Mouse (Mus musculus): Measurements from ENCODE around the gene Rcor1. TPM values are rescaled to one million over a fixed set of nuclear protein-coding genes. Genes with fewer than 3 reads are reported as not detected.

Rcor1 gene
- total and polyA plus RNA-seq, 3 experiments: 6.5 to 16.1 (median 8.3) TPM

GRCm38 (mm10) chr12:111122332-111122852 lies 83.2 kb downstream of the Rcor1 start:
- H3K4me1 ChIP-seq (ENCODE audit: control insufficient read depth in 1 of 2, insufficient read depth in 2 of 2): peaks cover 0 to 4% of the 10 kb centered on the region in 2 experiments; a peak in 1 of 4 replicates
- TF ChIP-seq ZC3H11A (IDR thresholded peaks at IDR 0.05; ENCODE audit: low read depth, low read length) (no peak), UBTF (IDR thresholded peaks at IDR 0.05; ENCODE audit: low read depth, low read length) (no peak), JUND (conservative IDR thresholded peaks at IDR 0.05; ENCODE audit: low read depth, low read length) (no peak), SIN3A (IDR thresholded peaks at IDR 0.05; ENCODE audit: low read length) (no peak), NELFE (IDR thresholded peaks at IDR 0.05; ENCODE audit: low read depth, low read length) (peak; percentile 15; the same call in 1 of the 2 replicates), KAT2A (IDR thresholded peaks at IDR 0.05; ENCODE audit: insufficient replicate concordance, low read length) (no peak), TCF12 (IDR thresholded peaks at IDR 0.05; ENCODE audit: low read depth, low read length) (no peak), RAD21 (IDR thresholded peaks at IDR 0.05; ENCODE audit: low read depth, low read length) (peak; percentile 43), GABPA (IDR thresholded peaks at IDR 0.05; ENCODE audit: insufficient replicate concordance, low read depth, low read length) (no peak), ZNF384 (IDR thresholded peaks at IDR 0.05; ENCODE audit: low read depth, low read length) (no peak), CHD2 (IDR thresholded peaks at IDR 0.05; ENCODE audit: low read length) (no peak), EP300 (IDR thresholded peaks at IDR 0.05; ENCODE audit: low read length) (no peak), MYC (IDR thresholded peaks at IDR 0.05; ENCODE audit: low read depth, low read length) (no peak), HCFC1 (IDR thresholded peaks at IDR 0.05; ENCODE audit: low read depth, low read length) (no peak), CHD1 (IDR thresholded peaks at IDR 0.05; ENCODE audit: low read depth, low read length) (no peak), ETS1 (conservative IDR thresholded peaks at IDR 0.05; ENCODE audit: low read depth, low read length) (no peak), USF1 (IDR thresholded peaks at IDR 0.05; ENCODE audit: low read depth, low read length) (no peak), MXI1 (IDR thresholded peaks at IDR 0.05; ENCODE audit: low read depth, low read length) (no peak), NRF1 (IDR thresholded peaks at IDR 0.05; ENCODE audit: low read depth, low read length) (no peak), ELF1 (IDR thresholded peaks at IDR 0.05; ENCODE audit: low read depth, low read length) (no peak), SMC3 (IDR thresholded peaks at IDR 0.05; ENCODE audit: low read depth, low read length) (peak; percentile 58), E2F4 (IDR thresholded peaks at IDR 0.05; ENCODE audit: insufficient replicate concordance, low read depth, low read length) (no peak), ZKSCAN1 (IDR thresholded peaks at IDR 0.05; ENCODE audit: borderline replicate concordance, low read depth, low read length) (no peak), RCOR1 (conservative IDR thresholded peaks at IDR 0.05; ENCODE audit: low read depth, low read length) (no peak), POLR2AphosphoS2 (IDR thresholded peaks at IDR 0.05; ENCODE audit: low read depth, low read length) (no peak), ZMIZ1 (IDR thresholded peaks at IDR 0.05; ENCODE audit: low read depth, low read length) (no peak), BHLHE40 (IDR thresholded peaks at IDR 0.05; ENCODE audit: low read depth, low read length) (no peak), USF2 (conservative IDR thresholded peaks at IDR 0.05; ENCODE audit: low read depth, low read length) (no peak), MAFK (IDR thresholded peaks at IDR 0.05; ENCODE audit: insufficient replicate concordance, low read length) (peak; percentile 58; the same call in 1 of the 2 replicates), MEF2A (IDR thresholded peaks at IDR 0.05; ENCODE audit: borderline replicate concordance, low read depth, low read length) (no peak), CTCF (conservative IDR thresholded peaks at IDR 0.05 in 1 of 2, IDR thresholded peaks at IDR 0.05 in 1 of 2; ENCODE audit: low read depth in 2 of 2, low read length in 2 of 2) (peak; percentile 55 to 97), IRF4 (IDR thresholded peaks at IDR 0.05; ENCODE audit: low read depth, low read length) (no peak), TBP (conservative IDR thresholded peaks at IDR 0.05; ENCODE audit: low read depth, low read length) (no peak), MAX (IDR thresholded peaks at IDR 0.05; ENCODE audit: low read length) (no peak), PAX5 (IDR thresholded peaks at IDR 0.05; ENCODE audit: low read length) (no peak), POLR2A (IDR thresholded peaks at IDR 0.05; ENCODE audit: low read depth, low read length) (no peak), JUN (IDR thresholded peaks at IDR 0.05; ENCODE audit: insufficient read depth, low read depth, low read length) (no peak), MAZ (IDR thresholded peaks at IDR 0.05; ENCODE audit: low read depth, low read length) (no peak)
- H3K36me3 ChIP-seq (replicated peaks in 1 of 2; ENCODE audit: control insufficient read depth in 1 of 2, insufficient read depth in 1 of 2, low read length in 1 of 2): peaks cover 13 to 39% of the 10 kb centered on the region in 2 experiments
- H3K4me2 ChIP-seq (ENCODE audit: insufficient read depth, low read depth, poor library complexity, severe bottlenecking): no peak overlapping the region
- H3K27me3 ChIP-seq (replicated peaks): no peaks in the 10 kb centered on the region
- peak; percentile 44 for DNase-seq (ENCODE audit: extremely low read depth)
- peaks cover 4% of the 10 kb centered on the region for H3K9me3 ChIP-seq (replicated peaks; ENCODE audit: low read length)
- in situ Hi-C loops (cut with MboI; ENCODE audit: low pct_ligation_motif_present, low pct_unique_long_range_greater_than_20kb, low sequenced_read_pairs) (no loop called here), dilution Hi-C loops (cut with MboI; ENCODE audit: extremely low pct_ligation_motif_present, extremely low pct_unique_long_range_greater_than_20kb, low sequenced_read_pairs) (no loop called here)
- H3K79me2 ChIP-seq (replicated peaks; ENCODE audit: control insufficient read depth, extremely low read depth, insufficient read depth, poor library complexity, severe bottlenecking): no peaks in the 10 kb centered on the region
- H3K4me3 ChIP-seq (replicated peaks in 1 of 3; ENCODE audit: low read depth in 2 of 3, low read length in 2 of 3, poor library complexity in 1 of 3): no peak overlapping the region
- H3K27ac ChIP-seq (ENCODE audit: insufficient read depth, low read depth): no peak overlapping the region
- H3K9ac ChIP-seq (ENCODE audit: insufficient read depth, low read depth): no peak overlapping the region

Measured in CH12.LX (cell line).